Mouse (Mus musculus) MEL (cell line): ENCODE data around the gene Atl2.

ENCODE experiments used
- CTCF ChIP-seq, 3 experiments: IDR thresholded peaks in 2 of 3; conservative IDR thresholded peaks in 1 of 3; 2 replicates each; pipeline ENCODE4 v1.5.1; 2011 to 2012; ENCODE audit warnings: low read length in 3 of 3, low read depth in 2 of 3, mild to moderate bottlenecking in 2 of 3, improper control_type of control experiment in 1 of 3, inconsistent platforms in 1 of 3, mixed read lengths in 1 of 3, moderate library complexity in 1 of 3; ENCODE audit not compliant: control insufficient read depth in 1 of 3, insufficient read depth in 1 of 3, poor library complexity in 1 of 3, severe bottlenecking in 1 of 3
- ZMIZ1 ChIP-seq: IDR thresholded peaks from 2 replicates; pipeline ENCODE4 v1.6.1; 2012; ENCODE audit warnings: low read depth, mild to moderate bottlenecking, inconsistent platforms, low read length, improper control_type of control experiment, moderate library complexity

- TF ChIP-seq ZMIZ1 (no peak), CTCF (IDR thresholded peaks at IDR 0.05 in 2 of 3, conservative IDR thresholded peaks at IDR 0.05 in 1 of 3; ENCODE audit: control insufficient read depth in 1 of 3, insufficient read depth in 1 of 3, low read depth in 2 of 3, low read length in 3 of 3, poor library complexity in 1 of 3, severe bottlenecking in 1 of 3) (no peak)
Measured at GRCm38 (mm10) chr17:79810421-79810820, 85.5 kb downstream of the Atl2 start.
